Mouse (Mus musculus): ENCODE results near the gene Tnrc6b.
"Not testable (repeated sequence)": the region's sequence is repeated elsewhere in the genome, so short reads cannot be mapped to it uniquely, and the experiment has no call there.

Gene Tnrc6b

DNA sequence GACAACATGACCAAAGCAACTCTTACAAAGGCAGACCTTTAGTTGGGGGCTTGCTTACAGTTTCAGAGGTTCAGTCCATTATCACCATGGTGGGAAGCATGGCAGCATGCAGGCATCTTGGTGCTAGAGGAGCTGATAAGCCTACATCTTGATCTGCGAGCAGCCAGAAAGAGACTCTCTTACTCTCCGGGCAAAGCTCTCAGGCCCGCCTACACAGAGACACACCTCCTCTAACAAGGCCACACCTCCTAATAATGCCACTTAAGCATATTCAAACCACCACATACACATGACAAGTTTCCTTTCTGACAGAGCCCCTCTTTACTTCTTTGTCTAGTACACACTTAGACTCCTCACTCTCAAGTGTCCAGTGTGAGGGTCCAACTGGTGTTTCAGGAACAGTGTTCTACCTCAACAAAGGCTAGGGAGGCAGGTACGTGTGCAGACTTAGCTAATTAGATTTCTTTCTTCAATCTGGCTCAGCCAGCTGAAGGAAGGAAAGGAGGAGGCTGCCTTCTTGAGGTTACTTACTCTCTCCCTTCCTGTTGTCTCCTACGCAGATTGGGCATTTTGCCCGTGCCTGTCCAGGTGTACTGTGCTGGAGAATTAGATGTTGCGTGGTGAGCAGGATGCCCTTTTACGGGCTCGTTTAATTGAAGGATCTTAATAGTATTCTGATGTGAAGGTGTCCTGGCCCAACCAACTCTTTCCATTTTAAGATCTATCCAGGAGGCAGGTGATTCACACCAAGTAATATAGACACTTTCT, 128.7 kb downstream of the Tnrc6b start:
- no peak for DNase-seq (ENCODE audit: low read depth in 1 of 2, low spot score in 2 of 2)

DNA sequence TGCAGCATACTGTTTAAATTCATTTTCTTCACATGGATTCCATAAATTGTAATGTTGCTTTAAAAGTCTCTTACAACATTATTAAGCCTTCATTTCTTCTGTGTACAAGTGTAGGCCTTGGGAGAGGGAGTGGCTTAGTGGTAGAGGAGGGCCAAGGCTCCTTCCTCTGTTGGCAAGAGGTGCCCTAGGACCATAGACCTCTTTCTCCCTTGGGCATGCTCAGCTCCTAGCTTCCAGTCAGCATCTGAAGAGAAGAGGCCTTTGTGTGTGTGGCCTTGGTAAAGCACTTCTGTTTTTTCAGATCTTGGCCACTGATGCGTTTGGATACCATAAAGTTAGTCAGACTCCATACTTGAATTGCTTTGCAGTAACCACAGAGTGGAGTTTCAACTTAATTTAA, 133.1 kb downstream of the Tnrc6b start:
- no peak for DNase-seq (ENCODE audit: low read depth in 1 of 2, low spot score in 2 of 2)

DNA sequence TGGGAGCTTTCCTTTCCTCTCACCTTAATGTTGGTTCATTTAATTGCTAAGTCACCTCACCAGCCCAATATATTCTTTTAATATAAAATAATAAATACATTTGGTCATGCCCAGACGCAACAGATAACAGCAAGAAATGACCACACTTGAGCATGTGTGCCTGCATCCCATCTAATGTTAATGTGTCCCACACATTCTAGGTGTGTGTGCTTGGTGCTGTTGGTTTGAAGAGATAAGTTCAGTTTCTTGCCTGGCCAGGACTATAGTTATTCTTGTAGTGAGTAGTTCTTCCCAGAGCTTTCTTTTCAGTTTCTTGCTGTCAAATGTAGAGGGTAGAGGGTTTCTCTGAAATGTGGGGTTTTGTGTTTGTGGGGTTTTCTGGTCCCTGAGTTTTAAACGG, 133.8 kb downstream of the Tnrc6b start:
- DNase-seq (ENCODE audit: low read depth in 1 of 2, low spot score in 2 of 2) = no peak

DNA sequence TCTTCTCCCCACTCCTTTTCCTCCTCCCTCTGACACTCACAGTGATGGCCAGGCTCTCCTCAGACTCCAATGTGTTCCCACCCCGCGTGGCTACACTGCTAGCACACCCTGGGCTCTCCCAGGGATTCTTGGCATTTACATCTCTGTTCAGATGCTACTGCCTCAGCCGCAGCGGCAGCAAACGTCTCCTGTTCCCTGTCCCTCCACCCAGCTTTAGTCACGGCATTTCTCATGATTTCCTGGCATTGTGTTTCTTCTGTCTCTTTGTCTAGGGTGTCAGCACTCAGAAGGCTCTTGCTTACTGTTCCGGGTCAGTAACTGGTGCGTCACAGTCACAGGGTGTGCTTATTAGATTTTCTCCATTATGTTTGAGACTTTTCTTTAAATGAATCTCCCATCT, 138.9 kb downstream of the Tnrc6b start:
- no peak for DNase-seq (ENCODE audit: low read depth in 1 of 2, low spot score in 2 of 2)

DNA sequence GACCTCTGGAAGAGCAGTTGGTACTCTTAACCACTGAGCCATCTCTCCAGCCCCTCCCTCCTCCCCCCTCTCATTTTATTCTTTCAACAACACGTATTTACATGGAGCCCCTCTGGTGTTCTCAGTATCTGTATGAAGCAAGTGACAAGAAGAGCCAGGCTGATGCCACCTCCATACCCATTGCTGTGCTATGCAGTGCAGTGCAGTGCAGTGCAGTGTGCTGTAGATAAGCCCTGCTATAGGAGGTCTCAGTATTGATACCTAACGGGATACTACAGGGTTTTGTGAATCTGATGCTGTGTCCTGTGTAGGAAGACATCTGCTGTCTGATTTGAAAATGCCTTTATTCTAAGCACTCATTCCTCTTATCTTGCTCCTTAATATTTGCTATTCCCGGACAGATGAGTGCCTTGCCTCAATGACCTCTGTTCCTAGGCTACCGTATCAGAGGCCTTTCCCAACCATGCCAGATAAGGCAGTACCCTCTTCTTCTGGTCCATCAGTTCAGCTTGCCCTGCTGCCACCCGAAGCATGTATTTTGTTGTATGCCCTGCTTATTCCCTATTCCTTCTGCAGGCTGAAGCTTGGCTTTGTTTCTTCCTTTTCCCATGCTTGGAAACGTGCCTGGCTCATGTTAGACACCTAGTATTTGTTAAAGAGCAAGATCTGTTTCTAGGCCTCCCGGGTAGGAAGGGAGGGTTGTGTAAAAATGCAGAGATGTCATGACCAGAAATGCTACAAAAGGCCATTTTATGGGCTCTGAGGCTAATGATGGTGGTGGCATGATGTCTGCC, 139.8 kb downstream of the Tnrc6b start:
- no peak for DNase-seq (ENCODE audit: low read depth in 1 of 2, low spot score in 2 of 2)

DNA sequence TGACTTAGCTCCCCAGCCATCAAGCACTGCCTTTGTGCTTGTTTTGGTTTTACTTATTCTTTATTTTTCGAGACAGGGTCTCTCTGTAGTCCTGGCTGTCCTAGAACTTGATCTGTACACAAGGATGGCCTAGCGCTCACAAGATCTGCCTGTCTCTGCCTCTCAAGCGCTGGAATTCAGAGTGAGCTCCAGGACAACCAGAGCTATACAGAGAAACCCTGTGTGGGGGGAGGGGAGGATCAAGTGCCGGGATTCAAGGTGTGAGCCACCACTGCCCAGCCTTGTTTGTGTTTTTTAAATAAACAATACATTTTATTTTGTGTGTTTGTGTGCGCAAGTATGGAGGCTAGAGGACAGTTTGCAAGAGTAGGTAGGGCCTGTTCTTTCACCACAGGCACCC, 141.0 kb downstream of the Tnrc6b start:
- no peak for DNase-seq (ENCODE audit: low read depth in 1 of 2, low spot score in 2 of 2)

DNA sequence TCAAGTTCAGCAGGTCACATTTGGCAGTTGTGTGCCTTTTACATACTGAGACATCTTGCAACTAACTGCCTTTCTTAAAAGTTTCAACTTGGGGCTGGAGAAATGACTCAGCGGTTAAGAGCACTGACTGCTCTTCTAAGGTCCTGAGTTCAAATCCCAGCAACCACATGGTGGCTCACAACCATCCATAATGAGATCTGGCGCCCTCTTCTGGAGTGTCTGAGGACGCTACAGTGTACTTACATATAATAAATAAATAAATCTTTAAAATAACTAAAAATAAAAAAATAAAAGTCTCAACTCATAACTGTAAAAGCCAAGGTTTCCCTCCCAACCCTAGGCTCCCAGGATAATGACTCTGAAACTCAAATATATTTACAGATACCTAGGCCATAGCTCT, 141.4 kb downstream of the Tnrc6b start:
- not testable (repeated sequence) for DNase-seq (ENCODE audit: low read depth in 1 of 2, low spot score in 2 of 2)

DNA sequence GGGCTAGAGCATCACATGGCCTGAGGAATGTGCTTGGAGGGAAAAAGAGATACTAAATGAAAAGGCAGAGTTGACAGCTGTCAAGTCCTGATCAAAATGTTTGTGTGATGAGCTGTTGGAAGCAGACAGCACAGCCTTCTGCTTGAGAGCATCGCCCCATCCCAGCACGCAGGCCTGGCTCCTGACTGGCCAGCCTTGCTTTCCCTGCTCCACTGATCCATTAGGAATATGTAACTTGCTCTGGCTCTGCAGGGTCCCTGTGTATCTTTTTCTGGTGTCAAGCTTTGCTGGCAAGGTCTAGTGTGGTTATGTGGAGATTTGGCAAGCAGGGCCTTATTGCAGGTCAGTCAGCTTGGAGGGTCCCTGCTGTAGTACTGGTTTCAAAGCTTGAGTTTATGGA, 148.3 kb downstream of the Tnrc6b start:
- no peak for DNase-seq (ENCODE audit: low read depth in 1 of 2, low spot score in 2 of 2)

DNA sequence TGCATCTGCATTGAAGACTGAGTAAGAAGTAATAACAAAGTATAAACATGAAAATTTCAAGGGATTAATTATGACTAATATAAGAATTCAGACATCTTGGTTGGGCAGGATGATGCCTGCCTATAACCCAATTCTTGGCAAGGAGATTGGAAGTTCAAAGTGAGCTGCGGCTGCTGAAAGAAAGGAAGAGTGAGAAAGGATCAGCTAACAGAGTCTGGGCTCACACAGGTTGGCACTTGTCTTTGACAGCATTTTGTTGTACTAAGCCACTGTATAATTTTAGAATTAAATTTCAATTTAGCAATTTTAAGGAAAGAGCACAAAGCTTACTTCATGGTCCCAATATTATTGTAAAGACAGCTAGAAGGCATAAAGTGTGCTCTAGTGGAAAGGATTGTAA, 150.2 kb downstream of the Tnrc6b start:
- DNase-seq (ENCODE audit: low read depth in 1 of 2, low spot score in 2 of 2) = no peak

DNA sequence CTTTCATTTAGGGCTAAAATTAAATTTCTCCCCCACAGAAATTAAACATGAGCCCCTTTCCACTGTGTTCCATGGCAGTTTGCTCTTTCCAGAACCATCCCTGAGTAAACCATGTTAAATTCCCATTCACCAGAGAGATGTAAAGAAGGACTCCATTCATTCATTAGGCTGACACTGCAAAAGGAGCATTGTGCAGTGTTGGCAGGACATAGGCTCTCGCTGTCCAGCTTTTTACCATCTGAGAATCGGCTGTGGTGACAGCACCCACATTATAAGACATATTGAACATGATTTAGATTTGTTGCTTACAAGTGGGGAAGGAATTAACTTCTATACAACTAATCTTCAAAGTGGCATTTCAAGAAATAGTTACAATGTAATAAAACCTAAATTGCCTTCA, 150.9 kb downstream of the Tnrc6b start:
- DNase-seq (ENCODE audit: low read depth in 1 of 2, low spot score in 2 of 2) = no peak

DNA sequence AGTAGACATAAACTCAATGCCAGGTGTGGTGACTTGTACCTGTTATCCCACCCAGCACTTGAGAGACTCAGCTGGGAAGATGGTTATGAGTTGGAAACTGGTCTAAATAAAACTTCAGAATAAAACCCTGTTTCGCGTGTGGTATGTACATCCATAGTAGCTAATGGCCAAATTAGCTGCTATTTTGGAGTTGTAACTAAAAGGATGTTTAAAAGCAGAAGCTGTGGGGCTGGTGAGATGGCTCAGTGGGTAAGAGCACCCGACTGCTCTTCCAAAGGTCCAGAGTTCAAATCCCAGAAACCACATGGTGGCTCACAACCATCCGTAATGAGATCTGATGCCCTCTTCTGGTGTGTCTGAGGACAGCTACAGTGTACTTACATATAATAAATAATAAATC, 157.5 kb downstream of the Tnrc6b start:
- not testable (repeated sequence) for DNase-seq (ENCODE audit: low read depth in 1 of 2, low spot score in 2 of 2)

DNA sequence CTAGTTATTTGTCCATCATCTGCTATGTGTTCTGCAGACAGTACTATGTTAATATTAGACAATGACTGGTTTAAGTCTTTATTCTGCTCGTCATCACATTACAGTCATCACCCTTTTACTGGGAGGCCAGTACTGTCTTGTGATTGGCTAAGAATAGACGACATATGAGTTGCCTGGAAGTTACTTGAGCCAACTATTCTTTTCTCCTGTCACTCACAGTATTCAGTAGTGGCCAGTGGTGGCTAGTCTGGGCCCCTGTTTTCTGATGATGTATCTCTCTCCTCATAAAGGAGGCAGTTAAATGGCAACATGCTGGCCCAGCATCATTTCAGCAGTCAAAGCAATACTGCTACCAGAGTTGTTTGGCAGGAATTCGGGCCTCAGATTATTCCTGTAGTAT, 163.6 kb downstream of the Tnrc6b start:
- no peak for DNase-seq (ENCODE audit: low read depth in 1 of 2, low spot score in 2 of 2)

DNA sequence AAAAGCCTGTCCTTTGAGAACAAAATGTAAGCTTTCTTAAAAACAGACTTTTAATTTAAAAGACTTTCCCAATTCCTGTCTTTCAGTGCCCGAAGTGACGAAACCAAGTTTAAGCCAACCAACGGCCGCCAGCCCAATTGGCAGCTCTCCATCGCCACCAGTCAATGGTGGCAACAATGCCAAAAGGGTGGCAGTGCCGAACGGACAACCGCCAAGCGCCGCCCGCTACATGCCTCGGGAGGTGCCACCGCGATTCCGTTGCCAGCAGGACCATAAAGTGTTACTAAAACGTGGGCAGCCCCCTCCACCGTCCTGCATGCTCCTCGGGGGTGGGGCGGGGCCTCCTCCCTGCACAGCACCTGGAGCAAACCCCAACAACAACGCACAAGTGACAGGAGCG, 165.1 kb downstream of the Tnrc6b start:
- no peak for DNase-seq (ENCODE audit: low read depth in 1 of 2, low spot score in 2 of 2)

DNA sequence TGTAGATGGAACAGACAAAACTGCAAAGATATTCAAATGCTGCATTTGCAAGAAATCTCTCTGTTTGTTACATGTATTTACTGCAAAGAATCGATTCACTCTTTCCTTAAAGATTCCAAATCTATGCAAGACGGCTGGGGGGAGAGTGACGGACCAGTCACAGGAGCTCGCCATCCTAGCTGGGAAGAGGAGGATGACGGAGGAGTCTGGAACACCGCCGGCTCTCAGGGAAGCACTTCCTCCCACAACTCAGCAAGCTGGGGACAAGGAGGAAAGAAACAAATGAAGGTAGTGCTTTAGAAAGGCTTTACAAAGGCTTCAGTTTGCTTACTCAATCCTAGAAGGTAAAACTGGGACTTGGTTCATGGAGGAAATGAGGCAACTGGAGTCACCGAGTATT, 173.0 kb downstream of the Tnrc6b start:
- no peak for DNase-seq (ENCODE audit: low read depth in 1 of 2, low spot score in 2 of 2)

DNA sequence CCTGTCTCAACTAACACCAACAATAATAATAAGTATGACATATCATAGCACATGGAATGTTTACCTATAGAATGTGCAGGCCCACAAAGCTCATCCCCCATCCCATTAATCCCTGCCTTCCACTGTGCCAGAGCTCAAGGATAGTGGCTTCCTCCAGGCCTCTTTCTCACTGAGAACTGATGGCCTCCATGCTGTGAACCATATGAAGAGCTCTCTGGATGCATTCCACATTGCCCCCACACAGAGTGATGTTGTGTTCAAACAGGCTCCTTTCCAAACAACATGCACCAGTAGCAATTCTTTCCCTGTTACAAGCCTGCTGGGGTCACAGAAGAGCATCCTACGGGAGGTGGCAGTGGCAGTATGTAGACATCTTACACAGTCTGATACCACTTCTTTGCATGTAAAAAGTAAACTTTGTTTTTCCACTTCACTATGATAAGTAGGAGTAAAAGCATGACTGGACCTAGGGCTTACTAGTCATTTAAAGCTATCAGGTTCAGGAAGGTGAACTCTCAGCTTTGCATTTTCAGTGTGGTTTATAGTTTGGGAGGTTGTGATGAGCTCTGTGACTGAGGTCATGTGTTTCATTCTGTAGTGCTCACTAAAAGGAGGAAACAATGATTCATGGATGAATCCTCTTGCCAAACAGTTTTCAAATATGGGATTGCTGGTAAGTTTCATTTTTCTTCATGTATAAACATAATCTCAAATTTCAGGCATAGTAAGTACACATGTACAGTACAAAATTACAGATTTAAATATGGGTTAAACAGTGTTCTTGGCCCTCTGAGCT, 175.4 kb downstream of the Tnrc6b start:
- DNase-seq (ENCODE audit: low read depth in 1 of 2, low spot score in 2 of 2) = no peak

DNA sequence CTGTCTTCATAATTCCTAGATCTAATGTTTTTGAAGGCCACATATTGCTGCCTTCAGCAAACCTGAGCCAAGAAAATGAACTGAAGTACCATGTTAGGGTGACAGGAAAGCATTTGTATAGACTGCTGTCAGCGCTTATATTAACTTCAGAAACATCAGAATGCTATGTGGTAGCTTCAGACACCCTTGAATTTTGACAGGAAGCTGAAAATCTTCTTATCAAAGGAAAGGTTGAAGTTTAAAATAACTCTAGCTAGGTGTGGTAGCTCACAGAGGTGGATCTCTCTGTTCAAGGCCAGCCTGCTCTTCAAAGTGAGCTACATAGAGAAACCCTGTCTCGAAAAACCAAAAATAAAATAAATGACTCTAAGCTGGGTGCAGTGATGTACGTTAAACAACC, 181.2 kb downstream of the Tnrc6b start:
- no peak for DNase-seq (ENCODE audit: low read depth in 1 of 2, low spot score in 2 of 2)

DNA sequence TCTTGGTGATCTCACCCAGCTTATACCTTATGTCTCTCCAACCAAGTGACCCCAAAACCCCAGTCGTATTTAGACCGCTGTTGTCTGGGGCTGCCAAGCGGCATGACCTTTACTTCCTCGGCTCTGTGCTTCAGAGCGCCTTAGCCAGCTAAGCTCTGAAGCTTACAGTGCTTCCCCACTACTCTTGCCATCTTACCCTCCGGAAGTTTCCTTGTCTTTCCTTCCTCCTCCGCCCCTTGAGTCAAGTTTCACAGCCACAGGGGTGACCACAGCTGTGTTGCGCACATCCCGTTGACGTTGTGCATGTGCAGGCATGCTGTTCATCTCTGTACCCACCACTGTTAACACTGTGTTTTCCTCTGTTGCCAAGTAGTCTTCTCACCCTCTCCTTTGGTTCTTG, 185.6 kb downstream of the Tnrc6b start:
- no peak for DNase-seq (ENCODE audit: low read depth in 1 of 2, low spot score in 2 of 2)

DNA sequence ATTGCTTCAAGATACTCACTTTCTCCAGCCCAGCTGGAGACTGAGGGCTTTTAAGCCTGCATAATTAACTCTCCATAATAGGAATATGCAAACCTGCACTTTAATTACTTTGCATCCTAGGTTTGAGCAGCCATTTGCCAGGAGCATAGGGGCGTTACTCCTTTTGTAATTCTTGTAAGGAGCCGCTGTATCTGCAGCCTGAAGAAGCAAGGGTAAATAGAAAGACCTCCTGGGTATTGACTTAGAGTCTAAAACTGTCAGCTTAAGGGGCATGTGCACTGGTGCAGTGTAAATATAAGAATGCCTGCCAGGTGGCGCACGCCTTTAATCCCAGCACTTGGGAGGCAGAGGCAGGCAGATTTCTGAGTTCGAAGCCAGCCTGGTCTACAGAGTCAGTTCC, 186.8 kb downstream of the Tnrc6b start:
- DNase-seq (ENCODE audit: low read depth in 1 of 2, low spot score in 2 of 2) = no peak

DNA sequence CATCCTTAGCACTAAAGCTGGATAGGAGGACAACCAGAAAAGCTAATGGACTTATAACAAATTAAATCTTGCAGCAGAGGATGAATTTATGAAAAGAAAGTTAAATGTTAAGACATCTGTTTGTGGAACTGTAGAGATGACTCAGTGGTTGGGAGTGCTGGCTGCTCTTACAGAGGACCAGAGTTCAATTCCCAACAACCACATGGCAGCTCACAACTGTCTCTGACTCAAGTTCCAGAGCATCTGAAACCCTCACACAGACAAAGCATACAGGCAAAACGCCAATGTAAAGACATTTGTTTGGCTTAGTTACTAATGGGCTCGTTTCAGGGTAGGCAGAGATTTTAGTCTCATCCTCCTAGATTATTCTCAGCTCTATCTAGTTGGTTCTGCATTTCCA, 188.7 kb downstream of the Tnrc6b start:
- no peak for DNase-seq (ENCODE audit: low read depth in 1 of 2, low spot score in 2 of 2)

DNA sequence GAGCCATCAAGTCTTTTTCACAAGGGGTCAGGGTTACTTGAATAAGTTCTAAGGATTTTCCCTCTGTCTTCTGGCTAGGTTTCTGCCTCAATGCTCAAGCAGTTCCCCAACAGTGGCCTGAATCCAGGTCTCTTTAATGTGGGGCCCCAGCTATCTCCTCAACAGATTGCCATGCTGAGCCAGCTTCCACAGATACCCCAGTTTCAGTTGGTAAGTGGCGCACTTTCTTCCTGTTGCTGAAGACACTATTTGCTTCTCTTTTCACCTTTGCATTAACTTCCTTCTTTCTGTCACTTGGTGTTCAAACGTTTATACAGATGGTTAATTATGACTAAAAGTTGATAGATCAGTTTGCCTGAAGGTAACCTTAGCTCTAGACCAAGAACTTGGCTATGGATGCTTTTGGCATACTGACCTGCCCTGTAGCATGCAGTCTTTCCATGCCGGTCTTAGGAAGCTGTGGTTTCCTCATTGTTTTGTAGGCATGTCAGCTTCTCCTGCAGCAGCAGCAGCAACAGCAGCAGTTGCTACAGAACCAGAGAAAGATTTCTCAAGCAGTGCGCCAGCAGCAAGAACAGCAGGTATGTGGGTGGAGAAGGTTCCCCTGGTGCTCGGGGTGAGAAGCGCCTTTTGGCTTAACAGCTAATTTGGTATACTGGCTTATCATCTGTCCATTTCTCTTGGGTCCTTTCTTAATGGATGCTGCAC, 190.8 kb downstream of the Tnrc6b start:
- no peak for DNase-seq (ENCODE audit: low read depth in 1 of 2, low spot score in 2 of 2)

DNA sequence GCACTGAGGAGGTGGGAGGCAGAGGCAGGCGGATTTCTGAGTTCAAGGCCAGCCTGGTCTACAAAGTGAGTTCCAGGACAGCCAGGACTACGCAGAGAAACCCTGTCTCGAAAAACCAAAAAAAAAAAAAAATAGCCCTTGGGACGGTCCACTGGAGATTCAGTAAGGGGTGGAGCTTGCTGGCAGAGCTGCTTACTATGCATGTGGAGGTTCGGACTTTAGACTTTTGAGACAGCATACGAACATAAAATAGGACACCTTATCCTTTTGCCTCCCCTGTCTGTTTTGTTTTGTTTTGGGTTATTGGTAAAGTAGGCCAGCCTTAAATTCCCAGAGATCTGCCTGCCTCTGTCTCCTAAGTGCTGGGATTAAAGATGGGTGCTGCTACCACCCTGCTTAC, 193.7 kb downstream of the Tnrc6b start:
- not testable (repeated sequence) for DNase-seq (ENCODE audit: low read depth in 1 of 2, low spot score in 2 of 2)

All from monocyte, adult 2 months (primary cell).